Mouse (Mus musculus) kidney, embryonic 15.5 days (tissue): ENCODE data around the gene Nox1. TPM values are rescaled to one million over a fixed set of nuclear protein-coding genes. Genes with fewer than 3 reads are reported as not detected.

Experiments
- ATAC-seq: fragments of 200-750 bp; cut with Nextera tagmentation; replicated peaks from 2 replicates; pipeline ENCODE4 v1.8.0; 2017; ENCODE audit warnings: moderate TSS enrichment; ENCODE audit not compliant: low FRiP score
- H3K27ac ChIP-seq: fragments of 300-500 bp; sonication (generic); 2 replicates; pipeline ENCODE4 v1.5.1; 2015; ENCODE audit warnings: mild to moderate bottlenecking, inconsistent platforms
- H3K27me3 ChIP-seq: fragments of 300-500 bp; sonication (generic); 2 replicates; pipeline ENCODE4 v1.6.1; 2015; ENCODE audit warnings: inconsistent platforms
- H3K36me3 ChIP-seq: fragments of 300-500 bp; sonication (generic); 2 replicates; pipeline ENCODE4 v1.6.1; 2015; ENCODE audit warnings: inconsistent platforms
- H3K4me1 ChIP-seq: fragments of 300-500 bp; sonication (generic); 2 replicates; pipeline ENCODE4 v1.6.1; 2015; ENCODE audit warnings: inconsistent platforms
- H3K4me2 ChIP-seq: fragments of 300-500 bp; sonication (generic); 2 replicates; pipeline ENCODE4 v1.6.1; 2015; ENCODE audit warnings: moderate library complexity, mild to moderate bottlenecking, inconsistent platforms
- H3K4me3 ChIP-seq: fragments of 300-500 bp; sonication (generic); replicated peaks from 2 replicates; pipeline ENCODE4 v1.5.1; 2015; ENCODE audit warnings: mild to moderate bottlenecking, inconsistent platforms
- H3K9ac ChIP-seq: fragments of 300-500 bp; sonication (generic); 2 replicates; pipeline ENCODE4 v1.6.1; 2015; ENCODE audit warnings: mild to moderate bottlenecking, inconsistent platforms
- H3K9me3 ChIP-seq: fragments of 300-500 bp; sonication (generic); replicated peaks from 2 replicates; pipeline ENCODE4 v1.6.1; 2016; ENCODE audit warnings: inconsistent platforms
- WGBS: fragments of 180-500 bp; shearing (Covaris S2); methylation state at CpG from one replicate; pipeline ENCODE4 v1.1.7; 2015; ENCODE audit warnings: mixed read lengths; 5-methylcytosine and 5-hydroxymethylcytosine counted together
- polyA plus RNA-seq: library from polyadenylated mRNA; unstranded; fragments of >200 nt; fragmentation: Nextera tagmentation; extraction: Ambion mirVana; gene quantifications from 2 replicates; pipeline ENCODE4 v1.2.1, GENCODE M21; 2015

Gene Nox1
- polyA plus RNA-seq, 1 experiment from 2014 or later: not detected

DNA sequence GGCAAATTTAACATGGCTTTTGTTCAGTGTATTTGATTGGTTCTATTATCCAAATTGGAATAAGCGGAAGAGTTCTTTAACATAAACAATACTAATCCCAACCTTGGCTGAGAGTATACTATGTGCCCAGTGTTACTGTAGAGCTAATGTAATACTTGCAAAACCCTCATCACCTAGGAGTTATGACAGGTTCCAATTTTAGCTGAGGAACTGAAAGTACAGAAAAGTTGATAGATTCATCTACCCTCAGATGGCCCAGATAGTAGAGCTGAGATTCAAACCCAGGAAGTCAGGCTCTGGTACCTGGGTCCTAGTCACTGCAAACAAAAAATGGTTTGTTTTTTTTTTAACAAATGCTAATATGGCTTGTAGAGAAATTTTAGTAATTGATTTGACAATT lies 51.2 kb downstream of the Nox1 start:
- no peaks in the 10 kb centered on the region for H3K36me3 ChIP-seq
- no peak for ATAC-seq
- H3K4me3 ChIP-seq: no peak overlapping the region
- WGBS: 97% methylated on average over 1 of the region's 1 CpGs
- H3K27me3 ChIP-seq: peaks cover 16% of the 10 kb centered on the region
- no peak overlapping the region for H3K9ac ChIP-seq
- H3K4me1 ChIP-seq: no peaks in the 10 kb centered on the region
- no peak overlapping the region for H3K27ac ChIP-seq
- H3K4me2 ChIP-seq: no peak overlapping the region
- H3K9me3 ChIP-seq: no peaks in the 10 kb centered on the region

- 0 out of 2 replicates have a peak, but pooled peaks cover 3% of the 10 kb centered on the region for H3K4me1 ChIP-seq
- no peaks in the 10 kb centered on the region for H3K9me3 ChIP-seq
- no peak overlapping the region for H3K27ac ChIP-seq
- H3K27me3 ChIP-seq: peaks cover 32% of the 10 kb centered on the region
- no peaks in the 10 kb centered on the region for H3K36me3 ChIP-seq
- no peak overlapping the region for H3K4me3 ChIP-seq
- ATAC-seq: no peak
- WGBS: 59% methylated on average over 4 of the region's 4 CpGs
- no peak overlapping the region for H3K9ac ChIP-seq
- H3K4me2 ChIP-seq: no peak overlapping the region
These were observed 58.3 kb downstream of the Nox1 start for GRCm38 (mm10) chrX:134163484-134163883.

DNA sequence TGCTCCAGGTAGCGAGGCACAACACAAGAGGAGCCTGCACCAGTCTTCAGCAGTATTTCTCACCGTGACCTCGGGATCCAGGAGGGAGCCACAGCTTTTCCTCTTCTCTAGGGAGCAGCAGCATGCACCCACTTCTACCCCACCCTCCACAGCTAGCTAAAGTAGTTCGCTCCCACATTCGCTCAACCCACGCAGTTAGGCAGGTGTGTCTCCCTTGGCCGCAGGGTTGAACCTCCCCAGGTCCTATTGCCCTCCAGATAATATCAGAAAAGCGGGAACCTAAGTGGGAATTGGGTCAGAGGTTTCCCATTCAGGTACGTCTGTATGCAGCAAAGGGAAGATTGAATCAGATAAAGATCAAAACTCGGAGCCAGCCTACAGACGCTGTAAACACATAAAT lies 58.9 kb downstream of the Nox1 start:
- Histone ChIP-seq H3K4me2 (peak overlapping the region; percentile 59), H3K27ac (no peak overlapping the region), H3K36me3 (no peaks in the 10 kb centered on the region), H3K4me1 (0 out of 2 replicates have a peak, but pooled peaks cover 3% of the 10 kb centered on the region), H3K4me3 (peak overlapping the region; percentile 28), H3K27me3 (peaks cover 34% of the 10 kb centered on the region), H3K9ac (no peak overlapping the region), H3K9me3 (no peaks in the 10 kb centered on the region)
- WGBS: 19% methylated on average over 11 of the region's 11 CpGs
- ATAC-seq: no peak

DNA sequence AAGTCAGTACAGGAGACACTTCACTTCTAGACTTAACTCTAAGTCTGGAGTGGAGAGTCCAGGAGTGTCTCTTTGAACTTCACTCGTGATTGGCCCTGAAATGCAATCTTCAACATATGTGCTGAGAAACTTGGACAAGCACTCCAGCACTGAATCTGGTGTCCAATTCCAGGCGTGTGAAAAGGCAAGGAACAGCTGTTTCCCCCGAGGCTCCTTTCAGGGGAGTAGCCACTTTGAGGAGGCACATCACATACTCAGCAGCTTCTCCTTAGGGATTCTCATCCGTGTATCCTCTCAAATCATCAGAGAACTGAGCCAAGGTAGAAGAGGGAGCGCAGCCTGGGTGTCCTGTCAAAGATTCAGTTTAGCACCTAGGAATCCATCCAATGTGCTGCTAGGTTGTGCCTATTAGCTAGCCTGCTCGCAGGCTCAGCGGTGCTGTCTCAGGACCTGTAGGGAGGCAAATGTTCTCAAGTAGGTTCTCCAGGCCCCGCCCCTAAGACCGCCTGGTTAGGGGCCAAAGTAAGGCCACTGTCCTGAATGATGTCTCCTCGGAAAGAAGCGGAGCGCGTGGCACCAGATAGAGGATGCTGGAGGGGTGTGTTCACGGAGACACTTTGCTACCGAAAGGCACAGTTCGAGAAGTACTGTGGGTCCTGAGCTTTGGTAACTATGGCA lies 59.6 kb downstream of the Nox1 start, which contains the start of gene Xkrx:
TSS of gene Xkrx (minus strand) at position 34 of the 678 bp plus-strand sequence.
- peak within 1 kb of the TSS; percentile 28 for H3K4me3 ChIP-seq
- 0 out of 2 replicates have a peak, but pooled peaks cover 3% of the 10 kb centered on the region for H3K4me1 ChIP-seq
- H3K36me3 ChIP-seq: no peaks in the 10 kb centered on the region
- ATAC-seq: 0 out of 2 replicates have a peak, but pooled peaks have one; percentile 52
- 27% methylated on average over 16 of the region's 16 CpGs for WGBS
- H3K4me2 ChIP-seq: peak within 1 kb of the TSS; percentile 59
- no peak within 1 kb of the TSS for H3K9ac ChIP-seq
- peaks cover 35% of the 10 kb centered on the region for H3K27me3 ChIP-seq
- no peaks in the 10 kb centered on the region for H3K9me3 ChIP-seq
- H3K27ac ChIP-seq: no peak within 1 kb of the TSS

DNA sequence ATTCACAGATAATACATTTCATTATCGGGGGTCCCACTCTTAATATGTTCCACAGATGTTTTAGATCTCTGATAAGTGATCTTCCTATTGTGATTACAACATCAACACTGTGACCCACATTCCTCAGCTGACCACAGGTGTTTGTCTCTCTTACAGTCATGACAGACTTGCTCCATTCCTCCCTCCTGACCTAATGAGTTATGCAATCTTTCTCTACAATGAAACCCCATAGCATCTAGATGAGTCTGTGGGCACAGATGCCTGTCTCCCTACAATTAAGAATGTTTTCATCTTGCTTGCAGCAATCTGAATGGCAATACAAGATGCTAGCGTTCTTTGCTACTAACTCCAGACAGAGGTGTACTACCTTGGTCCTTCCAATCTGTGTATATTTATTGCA lies 61.3 kb downstream of the Nox1 start:
- no peaks in the 10 kb centered on the region for H3K36me3 ChIP-seq
- no peak overlapping the region for H3K27ac ChIP-seq
- no peaks in the 10 kb centered on the region for H3K9me3 ChIP-seq
- WGBS: 86% methylated on average over 2 of the region's 2 CpGs
- no peak overlapping the region for H3K4me2 ChIP-seq
- H3K27me3 ChIP-seq: peaks cover 42% of the 10 kb centered on the region
- H3K4me1 ChIP-seq: 0 out of 2 replicates have a peak, but pooled peaks cover 3% of the 10 kb centered on the region
- no peak overlapping the region for H3K9ac ChIP-seq
- ATAC-seq: no peak
- no peak overlapping the region for H3K4me3 ChIP-seq

DNA sequence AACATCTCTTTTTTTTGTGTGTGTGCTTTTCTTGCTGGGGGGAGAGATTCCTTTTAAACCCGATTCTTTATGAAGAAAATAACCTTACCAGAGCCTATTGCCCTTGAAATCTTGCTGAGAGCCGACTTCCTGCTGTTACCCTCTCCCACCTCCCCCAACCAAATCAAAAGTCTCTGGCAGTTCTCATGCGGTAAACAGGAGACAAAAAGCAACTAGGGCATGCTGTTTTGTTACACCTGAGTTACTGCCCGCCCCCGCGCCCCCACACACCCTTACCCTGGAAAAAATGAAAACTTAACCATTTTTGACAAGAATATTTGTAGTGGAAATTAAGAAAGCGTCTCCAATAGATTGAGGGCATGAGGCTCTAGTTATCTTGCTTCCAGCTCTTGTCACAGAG lies 63.6 kb downstream of the Nox1 start:
- no peak overlapping the region for H3K4me3 ChIP-seq
- no peak for ATAC-seq
- no peak overlapping the region for H3K4me2 ChIP-seq
- 0 out of 2 replicates have a peak, but pooled peaks cover 3% of the 10 kb centered on the region for H3K4me1 ChIP-seq
- WGBS: 40% methylated on average over 7 of the region's 7 CpGs
- no peaks in the 10 kb centered on the region for H3K9me3 ChIP-seq
- H3K27me3 ChIP-seq: peaks cover 34% of the 10 kb centered on the region
- H3K9ac ChIP-seq: no peak overlapping the region
- H3K27ac ChIP-seq: no peak overlapping the region
- no peaks in the 10 kb centered on the region for H3K36me3 ChIP-seq

GRCm38 (mm10) chrX:134141986-134142385 lies 79.8 kb downstream of the Nox1 start:
- Histone ChIP-seq H3K9ac (no peak overlapping the region), H3K4me2 (no peak overlapping the region), H3K4me1 (no peaks in the 10 kb centered on the region), H3K27me3 (peaks cover 34% of the 10 kb centered on the region), H3K4me3 (no peak overlapping the region), H3K36me3 (no peaks in the 10 kb centered on the region), H3K27ac (no peak overlapping the region), H3K9me3 (no peaks in the 10 kb centered on the region)
- 84% methylated on average over 4 of the region's 4 CpGs for WGBS
- no peak for ATAC-seq

DNA sequence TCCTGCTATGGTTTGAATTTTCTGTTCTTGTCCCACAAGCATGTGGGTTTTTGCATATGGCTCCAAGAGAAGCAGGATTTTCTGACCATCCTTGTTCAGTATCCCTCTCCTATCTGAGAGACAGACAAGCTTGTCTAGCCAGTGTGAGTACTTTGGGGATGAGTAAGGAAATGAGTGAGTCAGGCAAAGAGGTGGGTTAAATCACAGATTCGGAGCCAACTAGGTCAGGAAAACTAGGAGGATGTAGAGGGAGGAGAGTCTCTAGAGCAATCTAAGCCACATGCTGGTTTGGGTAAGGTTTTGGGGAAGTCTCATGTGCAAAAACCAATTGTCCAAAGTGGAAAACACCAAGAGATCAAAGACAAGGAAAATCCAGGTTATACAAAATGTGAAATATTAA lies 80.2 kb downstream of the Nox1 start:
- 78% methylated on average over 1 of the region's 1 CpGs for WGBS
- H3K27me3 ChIP-seq: peaks cover 36% of the 10 kb centered on the region

DNA sequence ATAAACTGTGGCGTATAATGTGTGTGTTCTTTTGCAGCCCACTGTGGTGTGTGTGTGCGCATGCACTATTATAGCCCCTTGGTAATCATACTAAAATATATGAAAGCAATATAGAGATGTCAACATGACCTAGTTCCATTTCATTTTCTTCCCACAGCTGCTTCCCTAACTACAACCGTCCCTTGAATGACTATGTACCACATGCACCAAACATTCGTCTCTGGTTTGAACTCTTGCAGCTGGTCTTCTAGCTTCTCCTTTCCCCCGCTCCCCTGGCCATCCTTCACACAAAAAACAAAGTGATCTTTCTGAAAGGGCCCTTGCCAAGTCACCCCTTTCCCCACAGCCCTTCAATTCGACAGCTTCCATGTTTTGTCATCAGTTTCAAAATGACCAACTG lies 81.7 kb downstream of the Nox1 start:
- whole genome bisulfite sequencing: 78% methylated on average over 6 of the region's 6 CpGs
- H3K4me3 ChIP-seq: no peak overlapping the region
- no peak for ATAC-seq
- no peak overlapping the region for H3K27ac ChIP-seq
- H3K9me3 ChIP-seq: no peaks in the 10 kb centered on the region
- H3K9ac ChIP-seq: no peak overlapping the region
- H3K4me1 ChIP-seq: no peaks in the 10 kb centered on the region
- peaks cover 39% of the 10 kb centered on the region for H3K27me3 ChIP-seq
- no peak overlapping the region for H3K4me2 ChIP-seq
- H3K36me3 ChIP-seq: no peaks in the 10 kb centered on the region

More for the DNA sequence above, 80.2 kb downstream of the Nox1 start:
- Histone ChIP-seq H3K4me2 (no peak overlapping the region), H3K9me3 (no peaks in the 10 kb centered on the region), H3K36me3 (no peaks in the 10 kb centered on the region), H3K4me3 (no peak overlapping the region), H3K9ac (no peak overlapping the region), H3K4me1 (no peaks in the 10 kb centered on the region), H3K27ac (no peak overlapping the region)
- no peak for ATAC-seq

GRCm38 (mm10) chrX:134133821-134134220 lies 87.9 kb downstream of the Nox1 start:
- WGBS: 45% methylated on average over 3 of the region's 3 CpGs
- Histone ChIP-seq H3K4me2 (no peak overlapping the region), H3K4me1 (no peaks in the 10 kb centered on the region), H3K27me3 (peaks cover 31% of the 10 kb centered on the region), H3K9me3 (no peaks in the 10 kb centered on the region), H3K27ac (no peak overlapping the region), H3K4me3 (no peak overlapping the region), H3K36me3 (no peaks in the 10 kb centered on the region), H3K9ac (no peak overlapping the region)
- ATAC-seq: no peak

DNA sequence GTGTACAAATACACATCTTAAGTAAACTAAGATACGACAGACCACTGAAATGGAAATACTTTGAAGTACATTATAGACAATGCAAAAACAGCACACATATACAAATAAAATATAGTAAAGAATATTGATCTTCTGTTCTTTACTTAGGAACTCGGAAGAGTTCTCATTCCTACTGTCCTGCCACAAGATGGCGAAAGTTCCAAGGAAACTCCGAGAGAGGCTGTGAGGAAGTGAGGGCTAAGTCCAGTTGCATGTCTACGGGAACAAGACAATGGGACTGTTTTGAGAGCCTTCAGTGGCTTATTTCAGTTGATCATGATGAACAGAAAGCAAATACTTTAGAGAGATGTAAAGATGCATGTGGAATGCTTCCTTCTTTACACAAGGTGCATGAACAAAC lies 89.5 kb downstream of the Nox1 start:
- H3K4me1 ChIP-seq: no peaks in the 10 kb centered on the region
- H3K9ac ChIP-seq: no peak overlapping the region
- H3K4me3 ChIP-seq: no peak overlapping the region
- no peak for ATAC-seq
- WGBS: 22% methylated on average over 5 of the region's 5 CpGs
- H3K27me3 ChIP-seq: peaks cover 34% of the 10 kb centered on the region
- no peaks in the 10 kb centered on the region for H3K36me3 ChIP-seq
- H3K9me3 ChIP-seq: no peaks in the 10 kb centered on the region
- no peak overlapping the region for H3K27ac ChIP-seq
- no peak overlapping the region for H3K4me2 ChIP-seq

DNA sequence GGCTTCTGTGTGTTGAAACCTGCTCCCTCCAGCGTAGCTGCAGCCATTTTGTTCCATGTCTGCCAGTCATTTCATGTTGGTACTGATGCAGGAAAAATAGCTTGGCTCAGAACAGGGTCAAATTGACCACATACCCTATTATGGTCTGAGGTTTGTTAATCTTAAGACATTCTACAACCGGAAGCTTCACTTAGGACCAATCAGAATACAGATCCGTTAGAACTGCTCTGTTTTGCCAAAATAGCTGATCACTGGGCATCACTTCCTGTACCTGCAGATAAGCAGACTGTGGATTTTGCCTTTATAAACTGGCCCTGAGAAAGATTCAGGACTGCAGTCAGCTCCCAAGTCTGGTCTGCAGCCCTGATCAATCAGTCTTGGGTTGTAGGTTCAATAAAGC lies 93.2 kb downstream of the Nox1 start:
- H3K4me2 ChIP-seq: no peak overlapping the region
- peaks cover 36% of the 10 kb centered on the region for H3K27me3 ChIP-seq
- no peaks in the 10 kb centered on the region for H3K4me1 ChIP-seq
- H3K4me3 ChIP-seq: no peak overlapping the region
- H3K27ac ChIP-seq: no peak overlapping the region
- H3K36me3 ChIP-seq: no peaks in the 10 kb centered on the region
- WGBS: 80% methylated on average over 3 of the region's 3 CpGs
- ATAC-seq: no peak
- no peak overlapping the region for H3K9ac ChIP-seq
- no peaks in the 10 kb centered on the region for H3K9me3 ChIP-seq

DNA sequence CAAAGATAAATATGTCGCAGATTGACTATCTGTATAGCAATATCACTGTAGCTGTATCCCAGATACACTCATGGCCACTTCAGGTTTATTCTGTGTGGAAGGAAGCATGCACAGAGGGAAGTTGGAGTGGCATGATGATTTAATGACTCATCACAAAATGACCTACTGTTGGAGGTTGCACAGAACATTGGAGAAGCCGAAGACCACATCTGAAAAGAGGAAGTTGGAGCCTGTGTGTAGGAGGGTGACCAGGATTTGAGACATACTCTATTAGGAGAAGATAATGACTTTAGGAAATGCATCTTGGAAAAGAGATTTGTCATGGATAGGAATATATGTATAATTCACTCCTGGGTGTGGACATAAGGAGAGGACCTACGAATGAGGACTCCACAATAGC lies 105.3 kb downstream of the Nox1 start:
- WGBS: 61% methylated on average over 3 of the region's 3 CpGs
- H3K4me1 ChIP-seq: no peaks in the 10 kb centered on the region
- H3K4me3 ChIP-seq: no peak overlapping the region
- H3K9me3 ChIP-seq: no peaks in the 10 kb centered on the region
- H3K36me3 ChIP-seq: no peaks in the 10 kb centered on the region
- no peak overlapping the region for H3K27ac ChIP-seq
- H3K27me3 ChIP-seq: peaks cover 21% of the 10 kb centered on the region
- ATAC-seq: no peak
- no peak overlapping the region for H3K9ac ChIP-seq
- no peak overlapping the region for H3K4me2 ChIP-seq
